In the genomic region with DNA sequence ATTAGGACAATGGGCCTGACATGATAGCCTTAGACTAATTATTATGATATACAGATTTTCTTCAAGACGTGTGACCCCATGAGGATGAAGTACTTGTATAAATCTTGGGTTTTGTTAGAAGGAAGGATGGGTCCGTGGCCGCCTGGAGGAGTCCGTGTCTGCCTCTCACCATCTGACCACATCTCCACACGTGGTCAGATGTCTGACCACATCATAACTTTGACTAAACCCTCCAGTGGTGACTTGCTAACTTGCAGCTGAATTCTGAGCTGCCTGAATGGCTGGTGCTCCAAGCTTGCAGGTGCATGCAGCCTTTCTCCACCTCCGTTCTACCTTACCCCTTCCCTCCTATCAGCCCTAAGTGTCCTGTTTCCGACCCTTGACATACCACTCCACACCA, we compare ENCODE assay signal across 21 mouse cellular contexts. TPM values are rescaled to one million over a fixed set of nuclear protein-coding genes. Genes with fewer than 3 reads are reported as not detected.
"Had no signal": no experiment of that assay in that cellular context is flagged by ENCODE, and none has a peak within 500 bp of the region (broad histone marks: within the 10 kb centered on the region; RNA-seq: fewer than 3 reads in every experiment).

No protein-coding gene starts in this region.

- DNase-seq: kidney, adult 8-10 months; kidney, postnatal 10 days; kidney, postnatal 36 days; layer of hippocampus, postnatal 36 days; liver, postnatal 0 days; lung, embryonic 14.5 days; thymus, postnatal 25 days had no signal

- H3K27me3 ChIP-seq: limb, embryonic 15.5 days had no signal

- H3K36me3 ChIP-seq: kidney, embryonic 15.5 days; limb, embryonic 12.5 days; limb, embryonic 15.5 days; midbrain, embryonic 13.5 days; neural tube, embryonic 13.5 days had no signal

- H3K4me3 ChIP-seq: kidney, embryonic 15.5 days; left cerebral cortex, adult 2 months; limb, embryonic 12.5 days; limb, embryonic 15.5 days; midbrain, embryonic 13.5 days; neural tube, embryonic 13.5 days had no signal

- H3K4me2 ChIP-seq: kidney, embryonic 15.5 days; limb, embryonic 12.5 days; limb, embryonic 15.5 days; liver, embryonic 11.5 days; lung, embryonic 14.5 days; midbrain, embryonic 13.5 days; neural tube, embryonic 13.5 days had no signal

- H3K9me3 ChIP-seq: kidney, embryonic 15.5 days; limb, embryonic 12.5 days; limb, embryonic 15.5 days; midbrain, embryonic 13.5 days; neural tube, embryonic 13.5 days had no signal

- H3K9ac ChIP-seq: kidney, embryonic 15.5 days; limb, embryonic 12.5 days; limb, embryonic 15.5 days; liver, embryonic 14.5 days; liver, postnatal 0 days; lung, embryonic 14.5 days; midbrain, embryonic 13.5 days; neural tube, embryonic 13.5 days had no signal

- ATAC-seq: intestine, postnatal 0 days; liver, postnatal 0 days; lung, postnatal 0 days; midbrain, embryonic 13.5 days; midbrain, embryonic 16.5 days had no signal

- H3K4me1 ChIP-seq: kidney, embryonic 15.5 days; midbrain, embryonic 13.5 days had no signal

- H3K27ac ChIP-seq: kidney, embryonic 15.5 days; left cerebral cortex, adult 2 months; limb, embryonic 12.5 days; limb, embryonic 15.5 days; liver, embryonic 14.5 days; macrophage; midbrain, embryonic 13.5 days; neural tube, embryonic 13.5 days had no signal

RNA-seq across cellular contexts. Expression of gene Kcnn3, which starts 17.4 kb away (rescaled TPM):
- total RNA-seq: megakaryocyte, adult 5-6 weeks; neutrophil, adult 5-6 weeks had no signal
